Mouse (Mus musculus) left cerebral cortex, adult 11 months (tissue): Measurements from ENCODE around the gene Flt3l.
"Not testable (repeated sequence)": the region's sequence is repeated elsewhere in the genome, so short reads cannot be mapped to it uniquely, and the experiment has no call there.

ENCODE experiments used
- DNase-seq: peaks from one replicate; pipeline ENCODE4 v3.0.0; 2022; ENCODE audit warnings: low spot score

Flt3l gene

DNA sequence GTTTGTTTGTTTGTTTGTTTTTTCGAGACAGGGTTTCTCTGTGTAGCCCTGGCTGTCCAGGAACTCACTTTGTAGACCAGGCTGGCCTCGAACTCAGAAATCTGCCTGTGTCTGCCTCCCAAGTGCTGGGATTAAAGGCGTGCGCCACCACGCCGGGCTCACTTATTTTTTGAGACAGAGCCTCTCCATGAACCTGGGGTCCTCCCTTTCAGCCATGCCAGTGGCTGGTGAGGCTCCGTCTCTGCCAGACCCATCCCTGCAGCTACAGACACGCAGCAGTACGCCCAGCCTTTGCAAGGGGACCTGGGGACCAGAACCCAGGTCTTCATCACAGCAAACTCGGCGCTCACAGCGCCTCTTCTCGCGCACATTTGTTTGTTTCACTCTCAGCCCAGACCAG lies 40.3 kb downstream of the Flt3l start:
- not testable (repeated sequence) for DNase-seq

DNA sequence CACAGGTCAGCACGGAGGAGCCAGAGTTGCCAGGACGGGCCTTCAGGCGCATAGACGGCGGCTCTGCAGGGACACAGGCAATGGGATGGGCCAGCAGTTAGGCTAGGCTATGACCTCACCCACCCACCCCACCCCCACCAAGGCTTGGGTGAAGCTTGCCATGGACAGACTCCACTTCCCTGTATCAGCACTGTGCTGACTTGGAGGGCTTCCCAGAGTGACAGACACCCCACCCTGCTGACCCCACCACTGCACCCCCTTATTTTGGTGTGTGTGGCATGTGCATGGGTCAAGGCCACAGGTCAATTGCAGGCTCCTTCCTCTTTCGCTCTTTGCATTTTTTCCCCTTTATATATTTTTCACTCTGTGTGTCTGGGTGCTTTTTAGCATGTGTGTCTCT lies 40.9 kb downstream of the Flt3l start:
- no peak for DNase-seq

DNA sequence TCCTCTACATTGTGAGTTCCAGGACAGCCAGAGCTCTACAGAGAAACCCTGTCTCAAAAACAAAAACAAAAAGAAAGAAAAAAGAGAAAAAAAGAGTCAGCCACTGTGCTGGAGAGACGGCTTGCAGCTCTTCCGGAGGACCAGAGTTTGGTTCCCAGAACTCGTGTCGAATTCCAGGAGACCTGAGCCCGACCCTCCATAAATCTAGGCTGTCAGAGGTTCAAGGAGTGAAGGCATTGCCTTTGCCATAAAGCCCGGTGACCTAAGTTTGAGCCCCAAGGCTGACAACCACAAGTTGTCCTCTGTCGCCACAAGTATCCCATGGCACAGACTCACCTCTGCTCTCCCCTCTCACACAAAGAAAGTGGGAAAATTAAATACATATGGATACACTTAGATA lies 42.1 kb downstream of the Flt3l start:
- no peak for DNase-seq

DNA sequence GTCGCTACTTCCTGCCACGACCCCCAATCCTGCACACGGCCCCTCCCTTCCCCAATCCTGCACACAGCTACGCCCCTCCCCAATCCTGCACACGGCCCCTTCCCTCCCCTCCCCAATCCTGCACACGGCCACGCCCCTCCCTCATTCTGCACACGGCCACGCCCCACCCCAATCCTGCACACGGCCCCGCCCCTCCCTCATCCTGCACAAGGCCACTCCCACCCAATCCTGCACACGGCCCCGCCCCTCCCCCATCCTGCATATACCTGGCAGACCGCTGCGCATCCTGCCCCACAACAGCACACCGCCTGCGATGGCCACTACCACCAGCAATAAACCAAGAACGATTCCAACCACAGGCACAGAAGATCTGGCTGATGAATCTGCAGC lies 42.7 kb downstream of the Flt3l start:
- no peak for DNase-seq

DNA sequence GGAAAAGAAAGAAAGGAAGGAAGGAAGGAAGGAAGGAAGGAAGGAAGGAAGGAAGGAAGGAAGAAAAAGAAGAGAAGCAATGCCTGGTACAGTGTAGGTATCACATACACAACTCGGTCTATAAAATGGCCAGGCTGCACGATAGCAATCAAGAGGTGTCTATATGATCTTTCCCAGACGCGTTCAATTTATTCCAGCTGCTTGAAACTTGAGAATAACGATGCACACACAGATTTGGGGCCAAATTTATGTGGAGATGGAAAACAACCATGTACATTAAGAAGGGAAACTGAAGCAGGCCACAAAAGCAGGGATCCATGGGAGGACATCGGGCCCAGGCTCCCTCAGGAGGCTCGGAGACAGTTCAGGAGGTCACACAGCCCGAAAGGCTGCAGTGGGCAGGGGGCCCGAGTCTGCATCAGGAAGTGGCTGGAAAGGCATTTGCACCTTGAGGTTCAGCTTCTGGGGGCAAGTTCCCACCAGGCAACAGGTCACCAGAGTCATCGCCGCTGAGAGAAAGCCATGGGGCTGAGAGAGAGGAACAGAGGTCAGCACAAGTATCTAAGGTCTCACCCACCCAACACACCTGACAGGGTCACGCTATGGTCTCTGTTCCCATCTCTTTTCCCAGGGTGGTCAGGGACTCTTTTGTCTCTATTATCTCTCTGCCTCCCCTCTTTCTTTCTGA lies 43.3 kb downstream of the Flt3l start:
- no peak for DNase-seq

DNA sequence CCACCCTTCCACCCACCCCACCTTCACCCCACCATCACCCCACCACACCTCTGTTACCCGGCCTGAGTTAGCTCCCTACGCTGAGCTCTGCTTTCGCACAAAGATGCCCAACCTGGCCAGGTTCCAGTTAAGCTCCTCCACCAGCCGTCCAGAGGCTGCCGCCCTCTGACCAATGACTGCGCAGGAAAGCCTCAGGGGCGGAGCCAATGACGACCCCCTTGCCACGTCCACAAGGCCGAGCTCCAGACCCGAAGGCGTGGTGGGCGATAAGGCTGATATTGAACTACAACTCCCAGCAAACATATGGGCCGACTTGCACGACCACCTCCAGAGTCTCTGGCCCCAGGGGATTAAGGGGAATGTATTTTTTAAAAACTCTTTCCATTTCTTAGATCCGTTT lies 44.2 kb downstream of the Flt3l start, which contains the start of gene Rcn3:
Gene Rcn3 (minus strand): TSS at position 174 of the 400 bp plus-strand sequence.
- no peak for DNase-seq

DNA sequence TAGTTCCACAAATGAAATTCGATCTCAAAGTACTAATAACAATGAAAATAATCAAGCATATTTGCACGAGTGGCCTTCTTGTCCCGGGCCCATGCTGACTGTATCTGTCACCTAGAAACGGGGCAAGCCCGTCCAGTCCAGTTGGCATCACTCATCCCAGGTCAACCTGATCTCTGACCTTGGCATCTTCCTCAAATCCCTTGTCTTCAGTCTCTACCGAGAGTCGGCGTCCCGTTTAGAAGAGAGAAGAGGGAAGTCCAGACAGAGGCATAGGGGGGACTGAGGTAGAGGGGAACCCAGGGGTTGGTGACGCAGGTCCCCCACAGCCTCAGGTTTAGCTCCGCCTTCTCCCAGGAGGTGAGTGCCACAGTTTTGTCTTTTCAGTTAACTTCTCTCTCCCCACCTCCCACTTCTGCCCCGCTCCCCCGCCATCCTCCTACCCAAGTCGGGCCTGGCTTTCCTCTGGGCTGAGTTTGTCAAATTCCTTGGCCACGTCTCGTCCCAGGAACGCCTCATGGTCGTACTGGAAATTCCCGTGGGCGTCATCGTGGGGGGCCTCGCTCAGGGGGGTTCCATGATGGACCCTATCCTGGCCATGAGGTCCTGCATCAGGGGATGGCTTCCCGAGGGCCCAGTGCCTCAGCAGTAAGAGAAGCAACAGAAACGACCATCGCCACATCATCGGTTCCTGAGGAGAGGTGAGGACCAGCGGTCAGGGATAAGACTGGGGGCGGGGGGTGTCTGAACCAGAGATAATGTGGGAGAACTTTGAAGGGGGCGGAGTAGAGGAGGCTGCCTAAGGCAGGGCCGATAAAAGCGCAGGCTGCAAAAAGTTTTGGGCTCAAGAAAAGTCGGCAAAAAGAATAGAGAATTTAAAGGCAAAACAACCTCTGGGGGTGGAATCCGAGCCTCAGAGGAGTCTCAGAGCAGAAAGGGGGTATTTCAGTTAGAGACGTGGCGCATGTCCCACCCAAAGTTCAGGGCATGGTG lies 44.9 kb downstream of the Flt3l start:
- DNase-seq = no peak

DNA sequence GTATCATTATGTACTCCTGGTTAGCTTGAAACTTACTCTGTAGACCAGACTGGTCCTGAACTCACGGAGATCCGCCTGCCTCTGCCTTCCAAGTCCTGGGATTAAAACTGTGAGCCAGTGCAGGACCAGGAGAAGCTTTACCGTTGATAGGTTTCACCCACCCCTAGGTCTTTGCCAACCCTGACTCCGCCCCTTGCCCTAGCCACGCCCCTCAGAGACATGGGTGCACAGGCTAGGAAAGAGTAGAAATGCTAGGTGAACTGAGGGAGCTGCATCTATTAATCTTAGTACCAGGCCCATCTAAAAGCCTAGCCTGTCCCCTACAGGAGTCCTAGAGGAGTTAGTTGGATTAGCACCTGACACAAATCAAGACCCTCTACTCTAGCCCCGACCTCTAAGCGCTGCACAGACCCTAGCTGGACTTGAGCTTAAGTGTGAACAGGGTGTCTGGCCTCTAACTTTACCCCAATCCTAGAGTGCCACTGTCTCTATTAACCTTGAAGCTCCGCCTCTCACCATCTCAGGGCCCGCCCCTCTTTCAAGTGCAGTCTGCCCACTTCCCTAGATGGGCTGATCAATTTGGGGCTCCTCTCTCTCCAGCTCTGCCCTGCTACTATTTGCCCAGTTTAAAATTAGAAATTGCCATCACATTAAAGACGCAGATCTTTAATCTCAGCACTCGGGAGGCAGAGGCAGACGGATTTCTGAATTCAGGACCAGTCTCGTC lies 45.8 kb downstream of the Flt3l start:
- DNase-seq = no peak

DNA sequence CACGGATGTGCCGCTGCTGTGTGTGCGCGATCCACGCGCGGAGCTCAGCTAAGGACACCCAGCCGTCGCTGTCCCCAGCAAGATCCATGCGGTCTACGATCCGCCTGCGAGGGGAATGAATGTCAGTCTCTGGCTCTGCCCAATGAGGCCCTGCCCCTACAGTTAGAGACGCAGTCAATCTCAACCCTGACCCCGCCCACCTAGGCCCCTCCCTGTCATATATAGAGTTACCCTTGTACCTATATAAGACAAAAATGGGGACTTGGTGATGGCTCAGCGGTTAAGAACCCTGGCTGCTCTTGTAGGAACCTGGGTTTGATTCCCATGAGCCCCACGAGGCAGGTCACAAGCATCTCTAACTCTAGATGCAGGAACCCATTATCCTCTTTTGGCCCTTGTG lies 47.6 kb downstream of the Flt3l start:
- DNase-seq = no peak

DNA sequence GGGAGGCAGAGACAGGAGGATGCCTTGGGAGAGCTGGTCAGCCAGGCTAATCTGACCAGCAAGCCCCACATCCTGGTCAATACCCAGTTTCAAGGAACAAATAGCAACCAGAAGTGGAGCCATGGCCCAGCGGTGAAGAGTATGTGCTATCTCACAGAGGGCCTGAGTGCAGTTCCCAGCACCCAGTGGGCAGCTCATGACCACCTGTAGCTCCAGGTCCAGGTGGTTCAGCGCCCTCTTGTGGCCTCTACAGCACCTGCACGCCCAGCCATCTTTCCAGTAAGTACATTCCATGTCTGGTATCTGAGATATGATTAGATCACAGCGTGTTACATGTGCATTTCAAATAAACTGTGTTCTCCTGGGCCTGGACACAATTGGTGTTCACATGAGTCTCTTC lies 50.1 kb downstream of the Flt3l start:
- no peak for DNase-seq

DNA sequence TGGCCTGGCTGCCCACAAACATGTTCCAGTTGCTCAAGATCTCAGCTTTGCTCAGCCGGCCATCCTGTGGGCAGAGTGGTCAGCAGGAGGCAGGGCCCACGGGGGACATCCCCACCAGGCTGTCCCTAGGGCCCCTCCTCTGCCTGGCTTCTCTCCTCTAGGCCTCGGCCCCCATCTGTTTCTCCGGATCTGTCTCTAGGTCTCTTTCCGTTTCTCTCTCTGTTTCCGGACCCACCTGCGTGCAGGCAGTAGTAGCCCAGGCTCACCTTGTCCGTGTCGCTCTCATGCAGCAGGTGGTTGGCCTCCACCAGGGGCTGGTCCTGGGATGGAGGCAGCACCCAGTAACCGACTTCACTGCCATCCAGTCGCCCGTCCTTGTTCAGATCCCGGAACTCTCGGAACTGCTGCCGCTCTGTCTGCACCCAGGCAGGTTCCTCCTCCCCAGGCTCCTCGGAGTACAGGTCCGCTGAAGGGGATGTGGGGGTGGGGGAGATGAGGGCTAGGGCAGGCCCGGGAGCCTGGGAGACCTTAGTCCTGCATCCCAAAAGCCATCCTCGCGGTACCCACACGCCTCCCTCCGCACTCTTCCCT lies 52.8 kb downstream of the Flt3l start:
- no peak for DNase-seq

DNA sequence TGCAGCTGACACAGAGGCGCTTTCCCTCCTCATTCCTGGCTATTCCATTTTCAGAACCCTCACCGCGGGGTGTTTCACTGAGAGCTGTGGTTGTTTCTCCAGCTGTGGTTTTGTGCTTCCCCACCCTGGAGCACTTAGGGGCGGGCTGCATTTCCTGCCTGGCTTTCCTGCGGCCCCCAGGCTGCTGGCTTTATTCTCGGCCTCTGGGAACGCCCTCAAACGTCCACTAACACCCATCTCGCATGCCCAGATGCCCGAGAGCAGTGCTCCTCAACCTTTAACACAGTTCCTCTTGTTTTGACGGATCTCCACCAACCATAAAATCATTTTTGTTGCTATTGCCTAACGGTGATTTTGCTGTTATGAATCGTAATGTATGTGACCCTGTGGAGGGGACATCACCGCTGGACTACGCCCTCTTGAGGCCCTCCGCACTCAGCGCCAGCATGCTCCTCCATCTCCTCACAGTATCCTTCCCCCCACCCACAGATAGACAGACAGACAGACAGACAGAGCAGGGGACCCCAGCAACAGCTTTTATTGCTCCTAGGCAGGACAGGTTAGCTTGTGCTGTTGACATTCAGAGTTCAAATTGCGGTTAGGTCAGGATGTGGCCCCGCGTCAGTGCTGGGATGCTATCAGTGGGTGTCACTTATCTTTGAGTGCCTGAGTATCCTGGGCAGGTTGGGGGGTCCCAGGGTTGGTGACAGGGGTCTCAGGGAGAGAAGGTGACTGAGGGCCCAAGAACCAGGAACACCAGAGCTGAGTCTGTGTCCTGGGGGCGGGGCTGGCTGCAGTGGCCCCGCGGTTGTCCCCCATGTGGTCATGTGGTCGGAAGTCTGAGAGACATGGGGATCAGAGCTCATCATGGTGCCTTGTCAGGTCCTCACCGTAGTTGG lies 53.6 kb downstream of the Flt3l start:
- DNase-seq = no peak

DNA sequence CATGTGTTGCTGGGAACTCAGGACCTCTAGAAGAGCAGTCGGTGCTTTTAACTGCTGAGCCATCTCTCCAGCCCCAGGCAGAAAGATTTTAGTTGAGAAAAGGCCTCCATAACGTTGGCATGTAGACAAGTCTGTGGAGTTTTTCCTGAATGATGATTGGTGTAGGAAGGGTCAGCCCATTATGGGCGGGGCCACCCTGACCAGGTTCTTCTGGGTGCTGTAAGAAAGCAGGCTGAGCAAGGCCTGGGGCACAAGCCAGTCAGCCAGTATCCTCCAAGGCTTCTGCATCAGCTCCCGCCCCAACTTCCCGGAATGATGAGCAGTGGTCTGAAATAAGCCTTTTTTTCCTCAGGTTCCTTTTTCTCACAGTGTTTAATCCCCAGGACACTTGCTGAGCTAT lies 55.2 kb downstream of the Flt3l start:
- DNase-seq = no peak

DNA sequence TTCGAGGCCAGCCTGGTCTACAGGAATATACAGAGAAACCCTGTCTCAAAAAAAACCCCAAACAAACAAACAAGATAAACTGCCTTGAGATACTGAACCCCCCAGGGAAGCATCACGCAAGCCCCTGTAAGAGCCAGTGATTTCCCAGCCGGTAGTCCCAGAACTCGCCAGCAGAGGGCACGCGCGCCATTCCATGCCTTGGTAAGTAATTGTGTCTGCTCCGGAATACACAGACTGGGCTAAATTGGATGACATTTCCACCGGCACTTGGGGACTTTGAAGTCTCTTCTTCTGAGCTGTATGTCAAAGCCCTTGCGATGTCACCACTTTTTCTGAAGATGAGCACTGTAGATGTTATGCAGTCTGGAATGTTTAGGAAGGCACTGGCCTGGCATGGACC lies 56.4 kb downstream of the Flt3l start:
- peak; percentile 76 for DNase-seq
